Mouse (Mus musculus) kidney, adult 2 months (tissue): ENCODE results near the gene Zmiz1.

Experiments
- CTCF ChIP-seq: fragments of 200-500 bp; conservative IDR thresholded peaks from 2 replicates; pipeline ENCODE4 v1.5.1; 2011; ENCODE audit warnings: low read depth, mild to moderate bottlenecking, control low read depth, low read length, moderate library complexity, mixed read lengths; ENCODE audit not compliant: insufficient read depth, insufficient read length
- POLR2A ChIP-seq: fragments of 200-500 bp; IDR thresholded peaks from one replicate; pipeline ENCODE4 v1.6.1; 2011; ENCODE audit warnings: low read depth, low read length, control low read depth

DNA sequence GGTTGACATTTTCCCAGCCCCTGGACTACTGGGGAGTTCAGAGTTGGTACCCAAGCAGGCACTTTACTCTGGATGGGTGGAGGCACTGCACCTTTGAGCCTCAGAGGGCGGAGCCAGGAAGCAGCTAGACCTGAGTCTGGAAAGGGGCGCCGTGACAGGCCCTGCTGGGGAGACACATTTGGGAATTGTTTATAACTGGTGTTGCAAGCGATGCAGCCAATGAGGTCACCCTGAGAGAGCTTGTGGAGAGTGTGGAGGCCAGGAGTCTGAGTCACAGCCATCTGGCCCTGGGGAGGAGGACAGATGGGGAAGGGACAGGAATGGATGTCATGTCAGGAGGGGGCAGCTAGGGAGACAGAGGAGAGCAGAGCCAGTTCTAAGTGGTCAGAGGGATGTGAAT lies 60.7 kb downstream of the Zmiz1 start:
- TF ChIP-seq CTCF (no peak), POLR2A (no peak)
